Mouse (Mus musculus) liver, postnatal 0 days (tissue): ENCODE results near the gene Sash1. TPM values are rescaled to one million over a fixed set of nuclear protein-coding genes. Genes with fewer than 3 reads are reported as not detected.

Experiments
- ATAC-seq: fragments of 200-750 bp; cut with Nextera tagmentation; 2 replicates; pipeline ENCODE4 v1.8.0; 2017; ENCODE audit warnings: mild to moderate bottlenecking, moderate library complexity
- DNase-seq: peaks from one replicate; pipeline ENCODE4 v3.0.0-alpha.2; 2016
- H3K27ac ChIP-seq: fragments of 300-500 bp; sonication (generic); 2 replicates; pipeline ENCODE4 v1.5.1; 2014; ENCODE audit warnings: antibody characterized with exemption, moderate library complexity, mild to moderate bottlenecking, low read depth
- H3K27me3 ChIP-seq: fragments of 300-500 bp; sonication (generic); 2 replicates; pipeline ENCODE4 v1.6.1; 2014; ENCODE audit warnings: low read length, control low read depth, mixed read lengths; ENCODE audit not compliant: insufficient read depth
- H3K36me3 ChIP-seq: fragments of 300-500 bp; sonication (generic); replicated peaks from 2 replicates; pipeline ENCODE4 v1.6.1; 2014; ENCODE audit warnings: mild to moderate bottlenecking, control low read depth, low read length, moderate library complexity, mixed read lengths; ENCODE audit not compliant: insufficient read depth
- H3K4me1 ChIP-seq: fragments of 300-500 bp; sonication (generic); 2 replicates; pipeline ENCODE4 v1.6.1; 2014; ENCODE audit warnings: antibody characterized with exemption, mild to moderate bottlenecking, control low read depth; ENCODE audit not compliant: insufficient read depth
- H3K4me2 ChIP-seq: fragments of 300-500 bp; sonication (generic); 2 replicates; pipeline ENCODE4 v1.6.1; 2014; ENCODE audit warnings: low read depth, mild to moderate bottlenecking, low read length, moderate library complexity, mixed read lengths
- H3K4me3 ChIP-seq: fragments of 300-500 bp; sonication (generic); 2 replicates; pipeline ENCODE4 v1.5.1; 2014; ENCODE audit warnings: low read depth, low read length
- H3K9ac ChIP-seq: fragments of 300-500 bp; sonication (generic); replicated peaks from 2 replicates; pipeline ENCODE4 v1.6.1; 2014; ENCODE audit warnings: mild to moderate bottlenecking, moderate library complexity
- H3K9me3 ChIP-seq: fragments of 300-500 bp; sonication (generic); 2 replicates; pipeline ENCODE4 v1.6.1; 2016; ENCODE audit warnings: mild to moderate bottlenecking, control low read depth, low read length, mixed read lengths
- CTCF ChIP-seq: sonication (generic); IDR thresholded peaks from 2 replicates; pipeline ENCODE4 v1.5.1; 2016; ENCODE audit warnings: antibody characterized with exemption, low read depth
- EP300 ChIP-seq: IDR thresholded peaks from 2 replicates; pipeline ENCODE4 v1.6.1; 2016; ENCODE audit warnings: antibody characterized with exemption, low read depth, mild to moderate bottlenecking
- WGBS: fragments of 180-500 bp; shearing (Covaris S2); extraction: QIAGEN DNeasy Blood & Tissue Kit; methylation state at CpG from one replicate; pipeline ENCODE4 v1.1.7; 2014; ENCODE audit not compliant: insufficient replicate concordance; 5-methylcytosine and 5-hydroxymethylcytosine counted together
- polyA plus RNA-seq: library from polyadenylated mRNA; unstranded; fragments of >200 nt; fragmentation: Nextera tagmentation; extraction: Ambion mirVana; gene quantifications from 2 replicates; pipeline ENCODE4 v1.2.1, GENCODE M21; 2015

The Sash1 gene
- polyA plus RNA-seq, 1 experiment from 2014 or later: 1.9 TPM

GRCm38 (mm10) chr10:8765922-8766522 lies 119.8 kb downstream of the Sash1 start:
- Histone ChIP-seq H3K9ac (no peak overlapping the region), H3K36me3 (no peaks in the 10 kb centered on the region), H3K27me3 (no peaks in the 10 kb centered on the region), H3K4me1 (no peaks in the 10 kb centered on the region), H3K4me3 (no peak overlapping the region), H3K4me2 (no peak overlapping the region), H3K27ac (no peak overlapping the region), H3K9me3 (no peaks in the 10 kb centered on the region)
- TF ChIP-seq CTCF (peak; percentile 58), EP300 (no peak)
- DNase-seq (no peak), ATAC-seq (no peak)
- WGBS: 39% methylated on average over 10 of the region's 10 CpGs

GRCm38 (mm10) chr10:8762771-8763170 lies 123.1 kb downstream of the Sash1 start:
- no peak for TF ChIP-seq CTCF
- no peak for TF ChIP-seq EP300
- Histone ChIP-seq H3K4me1 (peaks cover 3% of the 10 kb centered on the region; the same call in 1 of the 2 replicates), H3K36me3 (no peaks in the 10 kb centered on the region), H3K27me3 (no peaks in the 10 kb centered on the region), H3K4me3 (no peak overlapping the region), H3K9me3 (no peaks in the 10 kb centered on the region), H3K9ac (no peak overlapping the region), H3K27ac (peak overlapping the region; percentile 34; the same call in 1 of the 2 replicates), H3K4me2 (no peak overlapping the region)
- ATAC-seq (no peak), DNase-seq (no peak)
- WGBS: 76% methylated on average over 12 of the region's 12 CpGs

- Histone ChIP-seq H3K9me3 (no peaks in the 10 kb centered on the region), H3K27ac (peak overlapping the region; percentile 59; the same call in 1 of the 2 replicates), H3K4me2 (no peak overlapping the region), H3K4me3 (no peak overlapping the region), H3K4me1 (peaks cover 3% of the 10 kb centered on the region; the same call in 1 of the 2 replicates), H3K36me3 (no peaks in the 10 kb centered on the region), H3K9ac (no peak overlapping the region), H3K27me3 (no peaks in the 10 kb centered on the region)
- WGBS: 72% methylated on average over 14 of the region's 14 CpGs
- TF ChIP-seq CTCF (no peak), EP300 (no peak)
- DNase-seq: no peak
- no peak for ATAC-seq
Measured at GRCm38 (mm10) chr10:8762209-8762701, 123.6 kb downstream of the Sash1 start.

GRCm38 (mm10) chr10:8761656-8762055 lies 124.2 kb downstream of the Sash1 start:
- ATAC-seq: no peak

GRCm38 (mm10) chr10:8760598-8760997 lies 125.3 kb downstream of the Sash1 start:
- Histone ChIP-seq H3K9me3 (no peaks in the 10 kb centered on the region), H3K36me3 (no peaks in the 10 kb centered on the region; the same call in 1 of the 2 replicates), H3K27me3 (no peaks in the 10 kb centered on the region), H3K4me3 (no peak overlapping the region), H3K4me1 (peaks cover 3% of the 10 kb centered on the region; the same call in 1 of the 2 replicates), H3K4me2 (no peak overlapping the region), H3K9ac (no peak overlapping the region), H3K27ac (no peak overlapping the region)
- DNase-seq (no peak), ATAC-seq (no peak)
- no peak for TF ChIP-seq CTCF
- no peak for TF ChIP-seq EP300
- WGBS: 47% methylated on average over 4 of the region's 4 CpGs

More at GRCm38 (mm10) chr10:8761656-8762055, 124.2 kb downstream of the Sash1 start:
- H3K27me3 ChIP-seq: no peaks in the 10 kb centered on the region
- H3K4me3 ChIP-seq: no peak overlapping the region
- no peak for TF ChIP-seq EP300
- TF ChIP-seq CTCF: no peak
- no peaks in the 10 kb centered on the region for H3K36me3 ChIP-seq
- peaks cover 3% of the 10 kb centered on the region; the same call in 1 of the 2 replicates for H3K4me1 ChIP-seq
- peak overlapping the region; percentile 59; the same call in 1 of the 2 replicates for H3K27ac ChIP-seq
- H3K9me3 ChIP-seq: no peaks in the 10 kb centered on the region
- WGBS: 79% methylated on average over 9 of the region's 9 CpGs
- H3K9ac ChIP-seq: no peak overlapping the region
- H3K4me2 ChIP-seq: 0 out of 2 replicates have a peak overlapping the region, but pooled peaks have one; percentile 0
- no peak for DNase-seq

GRCm38 (mm10) chr10:8759228-8759627 lies 126.6 kb downstream of the Sash1 start:
- no peaks in the 10 kb centered on the region for H3K9me3 ChIP-seq
- peak; percentile 43 for ATAC-seq
- no peak for DNase-seq
- no peaks in the 10 kb centered on the region; the same call in 1 of the 2 replicates for H3K36me3 ChIP-seq
- TF ChIP-seq CTCF: no peak
- 0 out of 2 replicates have a peak, but pooled peaks have one; percentile 22 for TF ChIP-seq EP300
- H3K27me3 ChIP-seq: no peaks in the 10 kb centered on the region
- peaks cover 3% of the 10 kb centered on the region; the same call in 1 of the 2 replicates for H3K4me1 ChIP-seq
- H3K27ac ChIP-seq: no peak overlapping the region
- H3K9ac ChIP-seq: no peak overlapping the region
- WGBS: 30% methylated on average over 7 of the region's 7 CpGs
- no peak overlapping the region for H3K4me3 ChIP-seq
- H3K4me2 ChIP-seq: no peak overlapping the region
